ENCODE assay signal across 11 mouse cellular contexts in the genomic region with DNA sequence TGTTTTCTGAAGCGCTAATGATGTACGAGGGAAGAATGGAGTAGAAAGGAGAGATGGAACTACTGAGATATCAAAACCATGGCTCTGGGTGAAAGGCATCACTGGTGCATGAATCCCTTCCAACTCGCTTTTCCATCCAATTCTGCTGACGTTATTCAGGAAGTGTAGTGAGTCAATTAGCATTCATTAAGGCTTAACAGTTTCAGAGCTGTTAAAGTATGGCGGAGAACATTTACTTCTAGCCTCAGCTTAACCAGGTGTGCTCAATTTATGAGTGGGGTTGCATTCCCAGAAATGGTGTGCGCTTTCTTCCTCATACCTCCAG. TPM values are rescaled to one million over a fixed set of nuclear protein-coding genes. Genes with fewer than 3 reads are reported as not detected.
A peak's percentile ranks its signal among the peaks of the same experiment; 100 is the strongest.
DNase-seq lines count a peak whose midpoint lies in the region; ATAC-seq and TF ChIP-seq lines count a peak whose summit lies in the region.
"Had no signal": no experiment of that assay in that cellular context is flagged by ENCODE, and none has a peak within 500 bp of the region (broad histone marks: within the 10 kb centered on the region; RNA-seq: fewer than 3 reads in every experiment).

No protein-coding gene starts in this region.

- no peaks in the 10 kb centered on the region for H3K36me3 ChIP-seq in kidney, adult 2 months (ENCODE audit: control insufficient read depth, insufficient read depth, low read length)
- no peaks in the 10 kb centered on the region for H3K36me3 ChIP-seq in embryonic facial prominence, embryonic 13.5 days
- H3K36me3 ChIP-seq in limb, embryonic 14.5 days (ENCODE audit: control insufficient read depth, insufficient read depth, low read length), result no peaks in the 10 kb centered on the region
- H3K36me3 ChIP-seq: G1E had no signal

- TF ChIP-seq CTCF in kidney, adult 2 months (conservative IDR thresholded peaks at IDR 0.05; ENCODE audit: insufficient read depth, insufficient read length, low read depth, low read length), result no peak

- no peak for ATAC-seq in embryonic facial prominence, embryonic 13.5 days (ENCODE audit: insufficient number of reproducible peaks, insufficient read depth, low FRiP score, low TSS enrichment, low read depth)
- ATAC-seq in limb, embryonic 14.5 days (ENCODE audit: low FRiP score, low read depth), result no peak; the same call in 1 of the 2 replicates

- H3K4me3 ChIP-seq in kidney, adult 2 months (ENCODE audit: insufficient read depth, low read depth, low read length), result 0 out of 2 replicates have a peak overlapping the region, but pooled peaks have one; percentile 5
- no peak overlapping the region for H3K4me3 ChIP-seq in embryonic facial prominence, embryonic 13.5 days
- H3K4me3 ChIP-seq in limb, embryonic 14.5 days (replicated peaks; ENCODE audit: low read length), result no peak overlapping the region; the same call in 1 of the 2 replicates

- 34% methylated on average over 6 of the region's 6 CpGs for WGBS in kidney, adult 2 months
- WGBS in embryonic facial prominence, embryonic 13.5 days, result 52% methylated on average over 6 of the region's 6 CpGs
- 33% methylated on average over 6 of the region's 6 CpGs for WGBS in limb, embryonic 14.5 days

- H3K4me1 ChIP-seq in kidney, adult 2 months (ENCODE audit: control insufficient read depth, insufficient read depth, low read length), result no peaks in the 10 kb centered on the region
- peaks cover 34% of the 10 kb centered on the region for H3K4me1 ChIP-seq in embryonic facial prominence, embryonic 13.5 days
- H3K4me1 ChIP-seq in limb, embryonic 14.5 days (ENCODE audit: control insufficient read depth, insufficient read depth, low read length), result peaks cover 26% of the 10 kb centered on the region

- no peak for DNase-seq in kidney, adult 2 months
- DNase-seq in kidney, postnatal 36 days, result no peak
- DNase-seq in brain, adult 2 months (ENCODE audit: low read depth, low spot score), result peak; percentile 15
- peak; percentile 23 for DNase-seq in limb, embryonic 14.5 days (ENCODE audit: low spot score)
- DNase-seq in frontal cortex, postnatal 14 days (ENCODE audit: low spot score in 2 of 2), result no peak
- no peak for DNase-seq in adrenal gland, postnatal 14 days
- DNase-seq: adrenal gland, adult 8-10 months; cerebellum, adult 9-11 months; kidney, adult 9 months had no signal

- no peak overlapping the region for H3K27ac ChIP-seq in kidney, adult 2 months (ENCODE audit: insufficient read depth, low read depth, low read length)
- H3K27ac ChIP-seq in embryonic facial prominence, embryonic 13.5 days, result no peak overlapping the region
- no peak overlapping the region for H3K27ac ChIP-seq in limb, embryonic 14.5 days (replicated peaks; ENCODE audit: low read depth, low read length)

- no peaks in the 10 kb centered on the region; the same call in 1 of the 2 replicates for H3K27me3 ChIP-seq in kidney, adult 2 months (replicated peaks; ENCODE audit: control insufficient read depth, insufficient read depth, low read length)
- H3K27me3 ChIP-seq in embryonic facial prominence, embryonic 13.5 days, result no peaks in the 10 kb centered on the region
- no peaks in the 10 kb centered on the region for H3K27me3 ChIP-seq in limb, embryonic 14.5 days (ENCODE audit: control insufficient read depth, insufficient read depth, low read length)

- H3K4me2 ChIP-seq in embryonic facial prominence, embryonic 13.5 days, result peak overlapping the region; percentile 32
- H3K4me2 ChIP-seq in limb, embryonic 14.5 days (replicated peaks; ENCODE audit: low read depth, low read length, severe bottlenecking), result peak overlapping the region; percentile 35

- H3K9ac ChIP-seq in embryonic facial prominence, embryonic 13.5 days, result no peak overlapping the region
- no peak overlapping the region for H3K9ac ChIP-seq in limb, embryonic 14.5 days (ENCODE audit: low read depth, low read length, severe bottlenecking)

- no peak for TF ChIP-seq POLR2A in kidney, adult 2 months (IDR thresholded peaks at IDR 0.05; ENCODE audit: low read depth, low read length)
- TF ChIP-seq POLR2A in limb, embryonic 14.5 days (IDR thresholded peaks at IDR 0.05; ENCODE audit: borderline replicate concordance, extremely low read depth, insufficient read depth, insufficient read length), result no peak

- no peaks in the 10 kb centered on the region for H3K9me3 ChIP-seq in embryonic facial prominence, embryonic 13.5 days
- H3K9me3 ChIP-seq in limb, embryonic 14.5 days (ENCODE audit: control insufficient read depth, low read length), result no peaks in the 10 kb centered on the region
- H3K9me3 ChIP-seq: G1E had no signal

RNA-seq across cellular contexts. Expression of a gene that starts 5.6 kb away (rescaled TPM):
- 7.6 and 10.4 TPM in 2 replicates for polyA plus RNA-seq in kidney, adult 2 months (2012; rRNA removed)
- 49.8 and 51.8 TPM in 2 replicates for polyA plus RNA-seq in embryonic facial prominence, embryonic 13.5 days (2015; fragmentation: Nextera tagmentation; extraction: Ambion mirVana)
- 44.5 and 56.9 TPM in 2 replicates for polyA plus RNA-seq in limb, embryonic 14.5 days (2012; rRNA removed)
- polyA plus RNA-seq in limb, embryonic 14.5 days (2014; fragmentation: Nextera tagmentation; extraction: Ambion mirVana), result 94.4 and 107 TPM in 2 replicates
- 46.9 and 47.7 TPM in 2 replicates for total RNA-seq in adrenal gland, postnatal 14 days (2021)
- polyA plus RNA-seq: G1E had no signal

RNA-seq across cellular contexts. Expression of a gene that starts 59.7 kb away (rescaled TPM):
- polyA plus RNA-seq in kidney, adult 2 months (2012; rRNA removed), result 23.1 and 24.9 TPM in 2 replicates
- 15.6 and 21.6 TPM in 2 replicates for polyA plus RNA-seq in embryonic facial prominence, embryonic 13.5 days (2015; fragmentation: Nextera tagmentation; extraction: Ambion mirVana)
- 11.2 and 14.8 TPM in 2 replicates for polyA plus RNA-seq in limb, embryonic 14.5 days (2012; rRNA removed)
- polyA plus RNA-seq in limb, embryonic 14.5 days (2014; fragmentation: Nextera tagmentation; extraction: Ambion mirVana), result 16.0 and 18.8 TPM in 2 replicates
- 28.4 and 29.1 TPM in 2 replicates for total RNA-seq in adrenal gland, postnatal 14 days (2021)

RNA-seq across cellular contexts. Expression of a gene that starts 59.7 kb away (rescaled TPM):
- 17.4 and 18.1 TPM in 2 replicates for polyA plus RNA-seq in kidney, adult 2 months (2012; rRNA removed)
- polyA plus RNA-seq in embryonic facial prominence, embryonic 13.5 days (2015; fragmentation: Nextera tagmentation; extraction: Ambion mirVana), result 34.6 and 37.8 TPM in 2 replicates
- 18.6 and 28.8 TPM in 2 replicates for polyA plus RNA-seq in limb, embryonic 14.5 days (2012; rRNA removed)
- 36.8 and 38.4 TPM in 2 replicates for polyA plus RNA-seq in limb, embryonic 14.5 days (2014; fragmentation: Nextera tagmentation; extraction: Ambion mirVana)
- total RNA-seq in adrenal gland, postnatal 14 days (2021), result 55.1 and 55.5 TPM in 2 replicates

Comparison
In these comparisons a context has a peak if more than half of its experiments do, and no peak if none do; other contexts are left out.
1. DNase-seq: peak in brain, adult 2 months (single experiment) and limb, embryonic 14.5 days (single experiment); none in kidney, adult 2 months (single experiment), kidney, postnatal 36 days (0 of 2), frontal cortex, postnatal 14 days (0 of 2) and adrenal gland, postnatal 14 days (single experiment).